Mouse (Mus musculus): Measurements from ENCODE around the gene Phf10. TPM values are rescaled to one million over a fixed set of nuclear protein-coding genes. Genes with fewer than 3 reads are reported as not detected.
A peak's percentile ranks its signal among the peaks of the same experiment; 100 is the strongest.
"Not testable (repeated sequence)": the region's sequence is repeated elsewhere in the genome, so short reads cannot be mapped to it uniquely, and the experiment has no call there.

Phf10 gene
- polyA plus RNA-seq, 1 experiment from 2014 or later: 13.9 TPM

DNA sequence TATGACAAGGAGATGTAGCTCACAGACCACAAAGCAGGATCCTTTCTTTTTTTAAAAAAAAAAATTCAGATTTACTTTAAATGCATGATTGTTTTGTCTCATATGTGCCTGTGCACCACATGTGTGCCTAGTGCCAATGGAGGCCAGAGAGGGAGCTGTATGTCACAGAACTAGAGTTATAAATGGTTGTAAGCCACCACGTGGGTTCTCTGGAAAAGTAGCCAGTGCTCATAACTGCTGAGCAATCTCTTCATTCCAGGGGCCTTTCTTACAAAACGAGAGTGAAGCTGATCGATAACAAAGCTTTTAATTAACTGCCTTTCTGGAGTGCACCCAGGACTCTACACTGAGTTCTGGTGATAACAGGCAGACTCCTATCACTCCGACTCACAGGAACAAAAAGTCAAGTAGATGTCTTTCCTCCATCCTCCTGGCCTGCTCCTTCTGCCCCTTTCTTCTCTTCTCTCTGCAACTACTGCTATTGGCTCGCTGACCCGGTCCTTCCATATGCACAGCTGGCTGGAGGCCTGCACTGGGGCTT, 7.4 kb upstream of the Phf10 start:
- WGBS: no CpG with 5 or more reads among the region's 6 CpGs
- not testable (repeated sequence) for H3K27ac ChIP-seq (replicated peaks); H3K27me3 ChIP-seq (replicated peaks); H3K36me3 ChIP-seq; H3K4me3 ChIP-seq (replicated peaks); H3K9me3 ChIP-seq (replicated peaks); H3K4me2 ChIP-seq; H3K4me1 ChIP-seq; ATAC-seq (ENCODE audit: low FRiP score); H3K9ac ChIP-seq (replicated peaks)

DNA sequence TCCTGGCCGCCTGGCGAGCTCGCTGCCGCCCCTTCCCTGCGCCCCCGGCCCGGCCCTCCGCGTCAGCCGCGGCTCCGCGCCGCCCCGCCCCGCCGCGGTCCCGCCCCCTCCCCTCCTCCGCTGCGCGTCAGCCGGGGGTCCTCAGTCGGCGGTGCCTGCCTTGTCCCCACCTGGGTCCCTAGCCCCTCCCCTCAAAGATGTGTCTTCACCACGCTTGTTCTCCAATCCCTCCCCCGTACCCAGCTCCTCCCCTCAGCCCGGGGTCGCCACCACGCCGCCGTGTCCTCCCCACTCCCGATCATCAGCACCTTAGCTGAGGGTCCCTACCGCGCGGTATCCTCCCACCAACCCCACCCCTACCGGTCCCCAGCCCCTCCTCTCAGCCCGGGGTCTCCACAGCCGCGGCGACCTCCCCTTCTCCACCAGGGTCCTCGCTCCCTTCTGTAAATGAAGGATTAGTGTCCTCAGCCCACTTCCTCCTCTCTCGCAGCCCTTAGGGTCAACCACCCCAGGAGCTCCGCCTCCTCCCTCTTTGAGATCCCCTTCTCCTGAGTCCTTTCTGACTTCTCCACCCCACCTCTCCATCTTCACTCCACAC, 583 bp upstream of the Phf10 start:
- no CpG with 5 or more reads among the region's 44 CpGs for WGBS
- H3K9ac ChIP-seq (replicated peaks): not testable (repeated sequence)

DNA sequence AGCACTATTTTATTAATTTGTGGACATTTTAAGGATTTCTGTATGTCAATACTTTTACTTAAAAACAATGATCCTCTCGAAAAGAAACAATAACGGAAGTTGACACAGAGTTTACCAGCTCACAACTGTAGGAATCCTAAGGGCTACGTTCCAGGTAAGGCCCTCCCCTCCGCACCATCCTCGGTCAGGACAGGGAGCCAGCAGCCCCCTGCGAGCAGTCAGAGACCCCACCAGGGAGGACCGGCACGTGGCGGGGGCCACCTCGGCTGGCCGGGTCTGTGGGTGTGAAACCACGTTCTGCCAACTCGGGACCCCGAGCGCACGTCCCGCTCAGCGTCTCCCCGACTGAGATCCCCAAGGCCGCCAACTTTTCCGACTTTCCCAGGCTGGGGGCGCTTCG, 553 bp downstream of the Phf10 start:
- Histone ChIP-seq H3K27me3 (replicated peaks) (no peaks in the 10 kb centered on the region), H3K9me3 (replicated peaks) (no peaks in the 10 kb centered on the region), H3K4me1 (peaks cover 15% of the 10 kb centered on the region), H3K36me3 (0 out of 2 replicates have a peak, but pooled peaks cover 3% of the 10 kb centered on the region), H3K9ac (replicated peaks) (peak overlapping the region; percentile 55), H3K4me3 (replicated peaks) (peak overlapping the region; percentile 68), H3K27ac (replicated peaks) (no peak overlapping the region), H3K4me2 (peak overlapping the region; percentile 77)
- under 1% methylated on average over 19 of the region's 23 CpGs for WGBS
- peak; percentile 9 for ATAC-seq (ENCODE audit: low FRiP score)

More for the DNA sequence above, 583 bp upstream of the Phf10 start:
- H3K36me3 ChIP-seq; H3K4me3 ChIP-seq (replicated peaks); H3K9me3 ChIP-seq (replicated peaks); H3K27ac ChIP-seq (replicated peaks); H3K27me3 ChIP-seq (replicated peaks); H3K4me2 ChIP-seq: not testable (repeated sequence)
- H3K4me1 ChIP-seq: peaks cover 15% of the 10 kb centered on the region
- ATAC-seq (ENCODE audit: low FRiP score): peak; percentile 94

DNA sequence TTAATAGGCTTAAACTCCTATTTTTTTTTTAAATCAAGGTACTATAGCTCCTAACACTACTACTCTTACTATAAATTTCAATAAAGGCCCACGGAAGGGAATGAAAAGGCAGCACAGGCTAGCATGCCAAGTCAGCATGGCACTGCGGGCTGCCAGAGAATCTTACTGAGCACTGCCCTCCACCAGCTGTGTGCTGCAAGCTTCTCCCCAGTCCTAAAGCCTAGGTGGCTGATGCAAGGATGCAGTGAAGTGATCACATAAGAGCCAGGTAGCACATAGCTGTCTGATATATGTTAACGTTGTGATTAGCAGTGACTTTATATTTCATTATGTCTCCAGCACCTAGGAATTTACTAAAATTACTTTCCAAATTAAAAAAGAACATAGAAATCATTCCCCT, 1.1 kb downstream of the Phf10 start:
- Histone ChIP-seq H3K27ac (replicated peaks) (no peak overlapping the region), H3K9me3 (replicated peaks) (no peaks in the 10 kb centered on the region), H3K4me3 (replicated peaks) (peak overlapping the region; percentile 32), H3K4me2 (peak overlapping the region; percentile 77), H3K27me3 (replicated peaks) (no peaks in the 10 kb centered on the region), H3K4me1 (peaks cover 15% of the 10 kb centered on the region), H3K9ac (replicated peaks) (no peak overlapping the region; the same call in 1 of the 2 replicates), H3K36me3 (0 out of 2 replicates have a peak, but pooled peaks cover 3% of the 10 kb centered on the region)
- WGBS: 19% methylated on average over 3 of the region's 3 CpGs
- ATAC-seq (ENCODE audit: low FRiP score): no peak

DNA sequence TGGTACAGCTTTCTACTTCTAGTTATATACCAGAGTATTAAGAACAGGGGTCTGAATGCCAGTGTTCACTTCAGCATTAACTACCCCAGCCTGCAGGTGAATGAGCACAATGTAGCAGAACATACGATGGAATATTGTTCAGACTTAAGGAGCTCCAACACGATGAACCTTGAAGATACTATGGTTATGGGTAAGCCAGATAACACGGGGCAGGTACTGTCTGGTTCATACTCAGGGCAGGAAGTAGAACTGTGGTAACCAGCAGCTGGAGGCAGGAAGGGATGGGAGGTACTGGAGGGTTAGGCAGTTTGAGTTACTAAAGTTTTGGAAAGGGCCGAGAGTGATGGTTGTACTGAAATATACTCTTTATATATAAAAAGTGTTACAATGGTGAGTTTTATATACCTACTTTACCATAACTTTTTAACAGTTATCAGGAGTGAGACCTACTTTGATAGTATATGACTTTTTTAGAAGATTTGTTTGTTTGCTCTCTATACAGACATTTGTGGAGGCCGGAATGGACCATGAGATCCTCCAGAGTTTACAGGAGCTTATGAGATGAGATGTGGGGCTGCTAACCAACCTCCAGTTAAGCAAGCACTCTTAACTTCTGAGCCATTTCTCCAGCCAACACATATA, 2.3 kb downstream of the Phf10 start:
- no peak overlapping the region for H3K27ac ChIP-seq (replicated peaks)
- 91% methylated on average over 5 of the region's 5 CpGs for WGBS
- H3K36me3 ChIP-seq: peaks cover 9% of the 10 kb centered on the region
- H3K4me3 ChIP-seq (replicated peaks): no peak overlapping the region
- ATAC-seq (ENCODE audit: low FRiP score): no peak
- H3K9me3 ChIP-seq (replicated peaks): no peaks in the 10 kb centered on the region
- no peaks in the 10 kb centered on the region for H3K27me3 ChIP-seq (replicated peaks)
- peaks cover 15% of the 10 kb centered on the region for H3K4me1 ChIP-seq
- no peak overlapping the region for H3K4me2 ChIP-seq
- no peak overlapping the region for H3K9ac ChIP-seq (replicated peaks)

DNA sequence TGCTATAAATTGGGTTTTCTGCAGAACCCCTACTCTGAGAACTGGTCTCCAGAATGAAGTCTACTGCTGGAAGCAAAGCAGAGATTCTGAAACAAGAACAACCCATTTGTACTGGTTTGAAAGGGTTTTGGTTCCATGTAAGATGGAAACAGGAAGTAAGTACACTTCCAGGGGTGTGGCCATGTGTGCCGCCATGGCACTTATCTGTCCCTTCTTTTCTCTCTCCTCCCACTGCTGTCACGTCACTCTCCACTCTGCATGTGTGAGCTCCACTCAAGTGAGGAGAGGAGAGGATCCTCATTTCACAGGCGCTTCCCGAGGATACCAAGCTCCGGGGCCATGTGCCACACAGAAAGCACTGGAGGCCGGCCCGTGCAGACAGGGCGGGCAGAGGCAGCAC, 7.6 kb downstream of the Phf10 start:
- Histone ChIP-seq H3K9me3 (replicated peaks) (no peaks in the 10 kb centered on the region), H3K4me1 (no peaks in the 10 kb centered on the region), H3K4me3 (replicated peaks) (no peak overlapping the region), H3K27me3 (replicated peaks) (no peaks in the 10 kb centered on the region), H3K36me3 (peaks cover 50% of the 10 kb centered on the region), H3K4me2 (no peak overlapping the region), H3K9ac (replicated peaks) (no peak overlapping the region), H3K27ac (replicated peaks) (no peak overlapping the region)
- ATAC-seq (ENCODE audit: low FRiP score): no peak
- WGBS: 95% methylated on average over 8 of the region's 8 CpGs

DNA sequence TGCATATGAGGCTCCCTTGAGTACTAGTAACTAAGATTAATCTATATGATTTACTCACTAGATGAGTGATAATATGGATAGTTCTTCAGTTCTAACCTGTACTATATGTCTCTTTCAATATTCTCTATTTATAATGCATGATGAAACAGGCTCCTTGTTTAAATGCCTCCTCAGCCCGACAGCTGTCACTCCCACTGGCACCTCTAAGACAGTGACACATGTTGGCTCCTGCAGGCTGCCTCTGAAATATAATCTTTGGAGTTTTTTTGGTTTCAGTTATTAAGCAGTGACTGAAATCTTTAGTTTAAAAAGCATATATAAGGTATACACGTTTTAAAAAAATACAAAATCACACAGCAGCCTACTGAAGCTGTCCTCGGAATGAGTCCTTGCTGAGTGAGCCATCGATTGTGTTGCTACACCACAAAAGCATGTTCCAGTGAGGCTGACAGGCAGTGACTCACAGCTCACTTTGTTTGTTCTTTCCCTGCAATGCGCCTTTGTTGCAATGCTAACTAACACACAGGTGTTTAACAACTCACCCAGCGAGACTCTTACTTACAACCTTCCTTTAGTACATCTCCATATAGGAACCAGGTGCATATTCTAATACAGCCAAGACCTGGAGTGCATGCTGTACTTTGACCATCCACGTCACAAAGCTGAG, 11.8 kb downstream of the Phf10 start:
- peaks cover 12% of the 10 kb centered on the region for H3K4me1 ChIP-seq
- H3K27ac ChIP-seq (replicated peaks): no peak overlapping the region
- no peak for ATAC-seq (ENCODE audit: low FRiP score)
- H3K9me3 ChIP-seq (replicated peaks): no peaks in the 10 kb centered on the region
- peaks cover 57% of the 10 kb centered on the region for H3K36me3 ChIP-seq
- H3K27me3 ChIP-seq (replicated peaks): no peaks in the 10 kb centered on the region
- no peak overlapping the region for H3K4me3 ChIP-seq (replicated peaks)
- 89% methylated on average over 7 of the region's 7 CpGs for WGBS
- H3K9ac ChIP-seq (replicated peaks): no peak overlapping the region
- no peak overlapping the region for H3K4me2 ChIP-seq

DNA sequence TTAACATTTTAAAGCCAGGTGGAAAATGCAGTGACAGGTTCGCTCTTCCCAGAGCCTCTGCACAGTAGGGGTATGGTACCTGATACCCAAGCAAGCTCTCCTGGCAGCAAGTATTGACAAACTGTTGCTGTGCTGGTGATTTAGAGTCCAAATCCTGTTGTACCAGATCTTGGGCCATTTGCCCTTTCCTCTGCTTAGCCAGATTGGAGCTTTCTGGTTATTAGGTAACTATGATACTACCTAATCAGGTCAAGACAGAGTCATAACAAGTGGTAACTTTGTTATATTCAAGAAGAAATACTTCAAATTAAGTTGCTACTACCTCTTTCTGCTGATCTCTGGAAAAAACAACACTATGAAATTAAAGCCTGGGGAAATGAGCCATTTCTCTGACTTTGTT, 16.5 kb downstream of the Phf10 start:
- H3K4me3 ChIP-seq (replicated peaks): peak overlapping the region; percentile 83; the same call in 1 of the 2 replicates
- H3K4me2 ChIP-seq: peak overlapping the region; percentile 88
- H3K36me3 ChIP-seq: peaks cover 17% of the 10 kb centered on the region
- ATAC-seq (ENCODE audit: low FRiP score): no peak
- H3K9ac ChIP-seq (replicated peaks): no peak overlapping the region
- no peak overlapping the region for H3K27ac ChIP-seq (replicated peaks)
- H3K4me1 ChIP-seq: peaks cover 27% of the 10 kb centered on the region
- WGBS: 86% methylated on average over 1 of the region's 1 CpGs
- no peaks in the 10 kb centered on the region for H3K27me3 ChIP-seq (replicated peaks)
- no peaks in the 10 kb centered on the region for H3K9me3 ChIP-seq (replicated peaks)

DNA sequence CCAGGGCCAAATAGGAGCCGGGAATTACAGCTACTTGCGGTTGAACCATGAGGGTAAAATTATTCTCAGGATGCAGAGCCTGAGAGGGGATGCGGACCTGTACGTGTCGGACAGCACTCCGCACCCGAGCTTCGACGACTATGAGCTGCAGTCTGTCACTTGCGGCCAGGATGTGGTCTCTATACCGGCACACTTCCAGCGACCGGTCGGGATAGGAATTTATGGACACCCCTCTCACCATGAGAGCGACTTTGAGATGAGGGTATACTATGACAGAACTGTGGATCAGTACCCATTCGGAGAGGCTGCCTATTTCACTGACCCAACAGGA, 17.4 kb downstream of the Phf10 start:
- Histone ChIP-seq H3K27ac (replicated peaks) (peak overlapping the region; percentile 83; the same call in 1 of the 2 replicates), H3K36me3 (peaks cover 12% of the 10 kb centered on the region), H3K9ac (replicated peaks) (peak overlapping the region; percentile 83), H3K4me3 (replicated peaks) (peak overlapping the region; percentile 83), H3K4me1 (peaks cover 27% of the 10 kb centered on the region), H3K4me2 (peak overlapping the region; percentile 88), H3K27me3 (replicated peaks) (no peaks in the 10 kb centered on the region), H3K9me3 (replicated peaks) (no peaks in the 10 kb centered on the region)
- ATAC-seq (ENCODE audit: low FRiP score): peak; percentile 9
- WGBS: 16% methylated on average over 16 of the region's 16 CpGs

DNA sequence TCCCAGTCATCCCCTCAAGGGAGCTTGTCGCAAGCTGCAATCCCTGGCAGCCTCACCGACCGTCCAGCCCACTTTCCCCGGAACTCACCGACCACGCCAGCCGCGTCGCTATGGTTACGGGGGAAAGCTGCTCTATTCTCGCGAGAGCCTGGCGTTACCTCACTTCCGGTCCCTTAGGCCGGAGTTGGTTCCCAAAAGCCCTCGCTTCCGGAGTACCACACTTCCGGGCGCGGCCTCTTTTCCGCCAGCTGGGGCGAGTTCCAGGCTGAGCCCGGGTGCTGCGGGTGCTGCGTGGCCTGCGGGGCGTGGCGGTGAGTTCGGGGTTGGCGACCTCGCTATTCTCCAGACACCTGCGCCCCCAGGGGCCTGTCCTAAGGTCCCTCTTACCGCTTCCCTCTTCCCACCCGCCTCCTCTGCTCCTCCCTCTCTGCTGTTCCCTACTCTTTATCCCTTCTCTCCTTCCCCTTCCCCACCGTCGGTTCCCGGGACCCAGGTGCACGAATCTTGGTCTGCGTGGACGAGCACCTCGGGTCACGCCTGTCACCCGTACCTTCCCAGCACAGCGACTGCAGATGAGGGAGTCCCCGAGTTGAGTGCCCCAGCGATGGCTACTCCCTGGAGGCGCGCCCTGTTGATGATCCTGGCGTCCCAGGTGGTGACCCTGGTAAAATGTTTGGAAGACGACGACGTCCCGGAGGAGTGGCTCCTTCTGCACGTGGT, 17.9 kb downstream of the Phf10 start, which contains the start of the genes Wdr27 and 1600012H06Rik:
Gene Wdr27, minus strand, starts transcription at position 150 of the 720 bp plus-strand sequence.
Gene 1600012H06Rik, plus strand, starts transcription at position 176 of the 720 bp plus-strand sequence.
- no peaks in the 10 kb centered on the region for H3K9me3 ChIP-seq (replicated peaks)
- under 1% methylated on average over 54 of the region's 54 CpGs for WGBS
- peak within 1 kb of the TSS; percentile 83 for H3K9ac ChIP-seq (replicated peaks)

DNA sequence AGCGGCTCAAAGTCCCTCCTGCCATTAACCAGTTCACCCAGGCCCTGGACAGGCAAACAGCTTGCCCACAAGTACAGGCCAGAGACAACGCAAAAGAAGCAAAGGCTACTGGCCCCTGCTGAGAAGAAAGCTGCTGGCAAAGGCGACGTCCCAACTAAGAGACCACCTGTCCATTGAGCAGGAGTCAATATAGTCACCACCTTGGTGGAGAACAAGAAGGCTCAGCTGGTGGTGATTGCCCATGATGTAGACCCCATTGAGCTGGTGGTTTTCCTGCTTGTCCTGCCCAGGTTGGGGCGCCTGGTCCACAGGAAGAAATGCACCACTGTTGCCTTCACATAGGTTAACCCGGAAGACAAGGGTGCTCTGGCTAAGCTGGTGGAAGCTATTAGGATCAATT, 18.9 kb downstream of the Phf10 start:
- 65% methylated on average over 6 of the region's 6 CpGs for WGBS
- H3K27ac ChIP-seq (replicated peaks): peak overlapping the region; percentile 83; the same call in 1 of the 2 replicates

More for the DNA sequence above, 17.9 kb downstream of the Phf10 start, which contains the start of the genes Wdr27 and 1600012H06Rik:
- H3K36me3 ChIP-seq: peaks cover 9% of the 10 kb centered on the region
- peak; percentile 99 for ATAC-seq (ENCODE audit: low FRiP score)
- H3K27me3 ChIP-seq (replicated peaks): no peaks in the 10 kb centered on the region
- H3K4me3 ChIP-seq (replicated peaks): peak within 1 kb of the TSS; percentile 83
- H3K27ac ChIP-seq (replicated peaks): peak within 1 kb of the TSS; percentile 83
- peaks cover 27% of the 10 kb centered on the region for H3K4me1 ChIP-seq
- peak within 1 kb of the TSS; percentile 88 for H3K4me2 ChIP-seq

More for the DNA sequence above, 18.9 kb downstream of the Phf10 start:
- H3K9me3 ChIP-seq (replicated peaks); H3K36me3 ChIP-seq; H3K27me3 ChIP-seq (replicated peaks): not testable (repeated sequence)
- peak overlapping the region; percentile 88 for H3K4me2 ChIP-seq
- 0 out of 2 replicates have a peak, but pooled peaks have one; percentile 6 for ATAC-seq (ENCODE audit: low FRiP score)
- H3K4me1 ChIP-seq: peaks cover 27% of the 10 kb centered on the region
- H3K9ac ChIP-seq (replicated peaks): peak overlapping the region; percentile 83
- H3K4me3 ChIP-seq (replicated peaks): peak overlapping the region; percentile 83

Measured in neural tube, embryonic 15.5 days (tissue).